In the genomic region with DNA sequence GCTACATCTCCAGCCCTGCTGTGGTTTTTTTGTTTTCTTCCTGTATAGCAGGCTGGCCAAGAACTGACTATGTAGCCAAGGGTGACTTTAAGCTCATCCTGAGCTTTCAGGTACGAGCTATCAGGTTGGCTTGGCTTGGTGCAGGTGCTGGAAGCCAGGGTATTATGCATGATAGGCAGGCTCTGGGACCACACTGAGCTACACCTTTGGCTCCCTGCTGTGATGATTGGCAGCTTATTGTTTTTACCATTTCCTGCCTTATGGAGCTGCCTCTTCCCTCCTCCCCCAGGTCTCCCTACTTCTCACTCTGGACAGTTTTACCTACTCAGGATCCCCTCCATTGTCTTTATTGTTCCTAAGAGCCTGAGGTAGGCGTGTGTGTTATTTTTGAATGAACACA, we compare ENCODE assay signal across 8 mouse cellular contexts. TPM values are rescaled to one million over a fixed set of nuclear protein-coding genes. Genes with fewer than 3 reads are reported as not detected.
DNase-seq lines count a peak whose midpoint lies in the region; ATAC-seq and TF ChIP-seq lines count a peak whose summit lies in the region.

No protein-coding gene starts in this region.

- no peak for DNase-seq in heart, postnatal 0 days (ENCODE audit: low spot score)
- DNase-seq in heart, adult 2 months, result no peak
- DNase-seq in ZHBTc4 (ENCODE audit: low read depth, low spot score), result peak; percentile 78
- DNase-seq in frontal cortex, postnatal 14 days (ENCODE audit: low spot score in 2 of 2), result no peak
- DNase-seq in urinary bladder, adult 2 months (ENCODE audit: low spot score), result no peak
- DNase-seq in ovary, postnatal 36 days (ENCODE audit: low spot score), result no peak

- H3K79me2 ChIP-seq in heart, adult 2 months (replicated peaks; ENCODE audit: control insufficient read depth, insufficient read depth, low read length), result peaks cover 8% of the 10 kb centered on the region

- no peaks in the 10 kb centered on the region for H3K9me3 ChIP-seq in heart, postnatal 0 days (replicated peaks; ENCODE audit: control insufficient read depth, low read length)
- no peaks in the 10 kb centered on the region for H3K9me3 ChIP-seq in hindbrain, embryonic 13.5 days
- no peaks in the 10 kb centered on the region for H3K9me3 ChIP-seq in midbrain, embryonic 12.5 days

- no peak for TF ChIP-seq EP300 in heart, postnatal 0 days (IDR thresholded peaks at IDR 0.05; ENCODE audit: low read depth)
- TF ChIP-seq EP300 in heart, adult 2 months (IDR thresholded peaks at IDR 0.05; ENCODE audit: insufficient read depth, low read depth, low read length), result no peak

- no peak overlapping the region for H3K27ac ChIP-seq in heart, postnatal 0 days (ENCODE audit: low read depth)
- no peak overlapping the region for H3K27ac ChIP-seq in heart, adult 2 months
- no peak overlapping the region for H3K27ac ChIP-seq in hindbrain, embryonic 13.5 days
- no peak overlapping the region for H3K27ac ChIP-seq in midbrain, embryonic 12.5 days (replicated peaks)

- H3K4me3 ChIP-seq in heart, postnatal 0 days (ENCODE audit: low read depth, low read length), result no peak overlapping the region
- no peak overlapping the region; the same call in 1 of the 2 replicates for H3K4me3 ChIP-seq in heart, adult 2 months
- H3K4me3 ChIP-seq in hindbrain, embryonic 13.5 days, result peak overlapping the region; percentile 100
- peak overlapping the region; percentile 99; the same call in 1 of the 2 replicates for H3K4me3 ChIP-seq in midbrain, embryonic 12.5 days

- intact Hi-C loops in heart, adult 2 months (cut with DNase I), result loop anchor here (10.0 kb wide), 1 partner anchor 784 kb away; a partner anchor contains a TSS

- TF ChIP-seq CTCF in heart, postnatal 0 days (IDR thresholded peaks at IDR 0.05; ENCODE audit: low read depth), result no peak
- no peak for TF ChIP-seq CTCF in heart, adult 2 months (IDR thresholded peaks at IDR 0.05)

- peaks cover 32% of the 10 kb centered on the region for H3K36me3 ChIP-seq in heart, postnatal 0 days (replicated peaks; ENCODE audit: control insufficient read depth, insufficient read depth, low read length)
- peaks cover 20% of the 10 kb centered on the region for H3K36me3 ChIP-seq in heart, adult 2 months (ENCODE audit: control insufficient read depth, insufficient read depth, low read length)
- H3K36me3 ChIP-seq in hindbrain, embryonic 13.5 days, result peaks cover 32% of the 10 kb centered on the region
- H3K36me3 ChIP-seq in midbrain, embryonic 12.5 days, result peaks cover 31% of the 10 kb centered on the region

- ATAC-seq in heart, postnatal 0 days (ENCODE audit: insufficient read depth, low read depth), result no peak
- ATAC-seq in hindbrain, embryonic 13.5 days (ENCODE audit: low FRiP score), result no peak
- ATAC-seq in midbrain, embryonic 12.5 days (ENCODE audit: low FRiP score, low read depth), result no peak

- H3K4me1 ChIP-seq in heart, postnatal 0 days (ENCODE audit: control insufficient read depth, insufficient read depth), result peaks cover 19% of the 10 kb centered on the region
- H3K4me1 ChIP-seq in heart, adult 2 months (ENCODE audit: control insufficient read depth, insufficient read depth, low read length), result peaks cover 5% of the 10 kb centered on the region
- H3K4me1 ChIP-seq in hindbrain, embryonic 13.5 days (replicated peaks), result peaks cover 29% of the 10 kb centered on the region
- peaks cover 24% of the 10 kb centered on the region for H3K4me1 ChIP-seq in midbrain, embryonic 12.5 days

- no peaks in the 10 kb centered on the region for H3K27me3 ChIP-seq in heart, postnatal 0 days (ENCODE audit: control insufficient read depth, insufficient read depth, low read length)
- H3K27me3 ChIP-seq in heart, adult 2 months (ENCODE audit: control insufficient read depth, insufficient read depth, low read length), result no peaks in the 10 kb centered on the region
- H3K27me3 ChIP-seq in hindbrain, embryonic 13.5 days, result no peaks in the 10 kb centered on the region
- no peaks in the 10 kb centered on the region for H3K27me3 ChIP-seq in midbrain, embryonic 12.5 days

- 0 out of 2 replicates have a peak overlapping the region, but pooled peaks have one; percentile 95 for H3K9ac ChIP-seq in heart, postnatal 0 days (replicated peaks; ENCODE audit: low read depth, low read length)
- H3K9ac ChIP-seq in heart, adult 2 months (ENCODE audit: low read depth, low read length), result no peak overlapping the region
- H3K9ac ChIP-seq in hindbrain, embryonic 13.5 days, result peak overlapping the region; percentile 99
- H3K9ac ChIP-seq in midbrain, embryonic 12.5 days (replicated peaks), result peak overlapping the region; percentile 96; the same call in 1 of the 2 replicates

- WGBS in heart, postnatal 0 days, result 57% methylated on average over 2 of the region's 2 CpGs
- 52% methylated on average over 2 of the region's 2 CpGs for WGBS in heart, adult 2 months
- 55% methylated on average over 2 of the region's 2 CpGs for WGBS in hindbrain, embryonic 13.5 days
- WGBS in midbrain, embryonic 12.5 days, result 60% methylated on average over 2 of the region's 2 CpGs

- H3K4me2 ChIP-seq in heart, postnatal 0 days (ENCODE audit: low read depth, low read length), result peak overlapping the region; percentile 80
- peak overlapping the region; percentile 87 for H3K4me2 ChIP-seq in hindbrain, embryonic 13.5 days
- peak overlapping the region; percentile 95 for H3K4me2 ChIP-seq in midbrain, embryonic 12.5 days (replicated peaks)

- no peak for TF ChIP-seq POLR2A in heart, adult 2 months (IDR thresholded peaks at IDR 0.05; ENCODE audit: insufficient read depth, low read depth, low read length)

RNA-seq across cellular contexts. Expression of a gene that starts 1.0 kb away (rescaled TPM):
- not detected in 2 replicates for total RNA-seq in heart, postnatal 0 days (2014; rRNA removed; ENCODE audit: low replicate concordance)
- polyA plus RNA-seq in heart, postnatal 0 days (2015; fragmentation: Nextera tagmentation; extraction: Ambion mirVana), result 0.25 TPM in 1 of 2 replicates, not detected in the other
- not detected for total RNA-seq in heart, adult 2 months (2021)
- not detected in 2 replicates for polyA plus RNA-seq in heart, adult 2 months (2012; rRNA removed)
- not detected in 2 replicates for polyA plus RNA-seq in hindbrain, embryonic 13.5 days (2015; fragmentation: Nextera tagmentation; extraction: Ambion mirVana)
- polyA plus RNA-seq in midbrain, embryonic 12.5 days (2016; fragmentation: Nextera tagmentation; extraction: Ambion mirVana), result not detected in 2 replicates
- not detected in 2 replicates for polyA plus RNA-seq in urinary bladder, adult 2 months (2012; rRNA removed)

RNA-seq across cellular contexts. Expression of a gene that starts 1.6 kb away (rescaled TPM):
- total RNA-seq in heart, postnatal 0 days (2014; rRNA removed; ENCODE audit: low replicate concordance), result 43.0 and 50.7 TPM in 2 replicates
- polyA plus RNA-seq in heart, postnatal 0 days (2015; fragmentation: Nextera tagmentation; extraction: Ambion mirVana), result 30.2 and 34.2 TPM in 2 replicates
- total RNA-seq in heart, adult 2 months (2021), result 10 to 100 TPM; 39.4 to 40.6 TPM
- polyA plus RNA-seq in heart, adult 2 months (2012; rRNA removed), result 29.6 and 45.4 TPM in 2 replicates
- polyA plus RNA-seq in hindbrain, embryonic 13.5 days (2015; fragmentation: Nextera tagmentation; extraction: Ambion mirVana), result 46.3 and 47.0 TPM in 2 replicates
- polyA plus RNA-seq in midbrain, embryonic 12.5 days (2016; fragmentation: Nextera tagmentation; extraction: Ambion mirVana), result 59.5 and 59.6 TPM in 2 replicates
- 76.6 and 77.2 TPM in 2 replicates for polyA plus RNA-seq in urinary bladder, adult 2 months (2012; rRNA removed)

RNA-seq across cellular contexts. Expression of a gene that starts 14.2 kb away (rescaled TPM):
- 14.3 and 15.7 TPM in 2 replicates for total RNA-seq in heart, postnatal 0 days (2014; rRNA removed; ENCODE audit: low replicate concordance)
- polyA plus RNA-seq in heart, postnatal 0 days (2015; fragmentation: Nextera tagmentation; extraction: Ambion mirVana), result 61.5 and 68.9 TPM in 2 replicates
- 10 to 100 TPM; 24.1 to 24.4 TPM for total RNA-seq in heart, adult 2 months (2021)
- polyA plus RNA-seq in heart, adult 2 months (2012; rRNA removed), result 15.3 and 27.8 TPM in 2 replicates
- 31.5 and 46.3 TPM in 2 replicates for polyA plus RNA-seq in hindbrain, embryonic 13.5 days (2015; fragmentation: Nextera tagmentation; extraction: Ambion mirVana)
- 49.9 and 51.5 TPM in 2 replicates for polyA plus RNA-seq in midbrain, embryonic 12.5 days (2016; fragmentation: Nextera tagmentation; extraction: Ambion mirVana)
- polyA plus RNA-seq in urinary bladder, adult 2 months (2012; rRNA removed), result 18.3 and 21.1 TPM in 2 replicates

RNA-seq across cellular contexts. Expression of a gene that starts 59.4 kb away (rescaled TPM):
- total RNA-seq in heart, postnatal 0 days (2014; rRNA removed; ENCODE audit: low replicate concordance), result not detected in 2 replicates
- not detected in 2 replicates for polyA plus RNA-seq in heart, postnatal 0 days (2015; fragmentation: Nextera tagmentation; extraction: Ambion mirVana)
- not detected for total RNA-seq in heart, adult 2 months (2021)
- not detected in 2 replicates for polyA plus RNA-seq in heart, adult 2 months (2012; rRNA removed)
- 0.12 and 0.19 TPM in 2 replicates for polyA plus RNA-seq in hindbrain, embryonic 13.5 days (2015; fragmentation: Nextera tagmentation; extraction: Ambion mirVana)
- not detected in 2 replicates for polyA plus RNA-seq in midbrain, embryonic 12.5 days (2016; fragmentation: Nextera tagmentation; extraction: Ambion mirVana)
- 0.12 and 0.14 TPM in 2 replicates for polyA plus RNA-seq in urinary bladder, adult 2 months (2012; rRNA removed)

Comparison
In these comparisons a context has a peak if more than half of its experiments do, and no peak if none do; other contexts are left out.
1. H3K4me3 ChIP-seq: peak in hindbrain, embryonic 13.5 days (single experiment) and midbrain, embryonic 12.5 days (single experiment); none in heart, postnatal 0 days (single experiment) and heart, adult 2 months (single experiment).
2. Peak in every context shown above with its lines, with median percentiles within 50 percentile points of each other: H3K4me2 ChIP-seq.